Mouse (Mus musculus) liver, postnatal 0 days (tissue): ENCODE measurements around the gene Shc2. TPM values are rescaled to one million over a fixed set of nuclear protein-coding genes. Genes with fewer than 3 reads are reported as not detected.

ENCODE experiments used
- ATAC-seq: fragments of 200-750 bp; cut with Nextera tagmentation; 2 replicates; pipeline ENCODE4 v1.8.0; 2017; ENCODE audit warnings: mild to moderate bottlenecking, moderate library complexity
- DNase-seq: peaks from one replicate; pipeline ENCODE4 v3.0.0-alpha.2; 2016
- H3K27ac ChIP-seq: fragments of 300-500 bp; sonication (generic); 2 replicates; pipeline ENCODE4 v1.5.1; 2014; ENCODE audit warnings: antibody characterized with exemption, moderate library complexity, mild to moderate bottlenecking, low read depth
- H3K27me3 ChIP-seq: fragments of 300-500 bp; sonication (generic); 2 replicates; pipeline ENCODE4 v1.6.1; 2014; ENCODE audit warnings: low read length, control low read depth, mixed read lengths; ENCODE audit not compliant: insufficient read depth
- H3K36me3 ChIP-seq: fragments of 300-500 bp; sonication (generic); replicated peaks from 2 replicates; pipeline ENCODE4 v1.6.1; 2014; ENCODE audit warnings: mild to moderate bottlenecking, control low read depth, low read length, moderate library complexity, mixed read lengths; ENCODE audit not compliant: insufficient read depth
- H3K4me1 ChIP-seq: fragments of 300-500 bp; sonication (generic); 2 replicates; pipeline ENCODE4 v1.6.1; 2014; ENCODE audit warnings: antibody characterized with exemption, mild to moderate bottlenecking, control low read depth; ENCODE audit not compliant: insufficient read depth
- H3K4me2 ChIP-seq: fragments of 300-500 bp; sonication (generic); 2 replicates; pipeline ENCODE4 v1.6.1; 2014; ENCODE audit warnings: low read depth, mild to moderate bottlenecking, low read length, moderate library complexity, mixed read lengths
- H3K4me3 ChIP-seq: fragments of 300-500 bp; sonication (generic); 2 replicates; pipeline ENCODE4 v1.5.1; 2014; ENCODE audit warnings: low read depth, low read length
- H3K9ac ChIP-seq: fragments of 300-500 bp; sonication (generic); replicated peaks from 2 replicates; pipeline ENCODE4 v1.6.1; 2014; ENCODE audit warnings: mild to moderate bottlenecking, moderate library complexity
- H3K9me3 ChIP-seq: fragments of 300-500 bp; sonication (generic); 2 replicates; pipeline ENCODE4 v1.6.1; 2016; ENCODE audit warnings: mild to moderate bottlenecking, control low read depth, low read length, mixed read lengths
- CTCF ChIP-seq: sonication (generic); IDR thresholded peaks from 2 replicates; pipeline ENCODE4 v1.5.1; 2016; ENCODE audit warnings: antibody characterized with exemption, low read depth
- EP300 ChIP-seq: IDR thresholded peaks from 2 replicates; pipeline ENCODE4 v1.6.1; 2016; ENCODE audit warnings: antibody characterized with exemption, low read depth, mild to moderate bottlenecking
- WGBS: fragments of 180-500 bp; shearing (Covaris S2); extraction: QIAGEN DNeasy Blood & Tissue Kit; methylation state at CpG from one replicate; pipeline ENCODE4 v1.1.7; 2014; ENCODE audit not compliant: insufficient replicate concordance; 5-methylcytosine and 5-hydroxymethylcytosine counted together
- polyA plus RNA-seq: library from polyadenylated mRNA; unstranded; fragments of >200 nt; fragmentation: Nextera tagmentation; extraction: Ambion mirVana; gene quantifications from 2 replicates; pipeline ENCODE4 v1.2.1, GENCODE M21; 2015

Shc2 gene
- polyA plus RNA-seq, 1 experiment from 2014 or later, result 0.05 TPM

- TF ChIP-seq CTCF, result no peak
- TF ChIP-seq EP300, result no peak
- Histone ChIP-seq H3K9me3 (no peaks in the 10 kb centered on the region), H3K9ac (no peak overlapping the region), H3K27ac (no peak overlapping the region), H3K4me1 (no peaks in the 10 kb centered on the region), H3K36me3 (no peaks in the 10 kb centered on the region), H3K4me2 (no peak overlapping the region), H3K4me3 (no peak overlapping the region), H3K27me3 (no peaks in the 10 kb centered on the region)
- no peak for DNase-seq
- 80% methylated on average over 10 of the region's 10 CpGs for whole genome bisulfite sequencing
- ATAC-seq, result no peak
These were observed 11.6 kb downstream of the Shc2 start for GRCm38 (mm10) chr10:79626156-79626555.

- 70% methylated on average over 9 of the region's 9 CpGs for WGBS
- DNase-seq (no peak), ATAC-seq (no peak)
- H3K27me3 ChIP-seq, result no peaks in the 10 kb centered on the region
- H3K9ac ChIP-seq, result no peak overlapping the region
- H3K4me3 ChIP-seq, result no peak overlapping the region
- no peaks in the 10 kb centered on the region for H3K9me3 ChIP-seq
- no peaks in the 10 kb centered on the region for H3K4me1 ChIP-seq
- H3K4me2 ChIP-seq, result no peak overlapping the region
- no peaks in the 10 kb centered on the region for H3K36me3 ChIP-seq
- TF ChIP-seq CTCF, result no peak
- TF ChIP-seq EP300, result no peak
- H3K27ac ChIP-seq, result no peak overlapping the region
These were observed 12.3 kb downstream of the Shc2 start for GRCm38 (mm10) chr10:79625398-79625797.

DNA sequence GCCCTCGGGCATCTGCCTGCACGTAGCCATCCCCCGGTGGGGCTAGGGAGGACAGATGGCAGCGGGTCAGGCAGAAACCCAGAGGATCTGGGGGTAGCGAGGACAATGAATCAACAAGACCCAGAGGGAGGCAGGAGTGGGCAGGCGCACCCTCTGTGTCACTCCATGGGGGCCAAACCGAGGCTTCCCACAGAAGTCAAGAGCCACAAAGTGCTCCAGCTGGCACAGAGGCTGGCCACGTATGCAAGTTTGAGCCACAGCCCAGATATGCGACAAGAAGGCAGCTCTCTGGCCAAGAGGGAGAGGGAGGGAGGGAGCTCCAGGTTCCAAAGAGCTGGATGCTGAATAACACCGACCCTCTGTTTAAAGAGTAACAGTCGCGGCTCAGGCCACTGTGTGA is 13.8 kb downstream of the Shc2 start:
- Histone ChIP-seq H3K4me3 (no peak overlapping the region), H3K9me3 (no peaks in the 10 kb centered on the region), H3K36me3 (no peaks in the 10 kb centered on the region), H3K4me2 (no peak overlapping the region), H3K4me1 (no peaks in the 10 kb centered on the region), H3K27ac (no peak overlapping the region), H3K9ac (no peak overlapping the region), H3K27me3 (0 out of 2 replicates have a peak, but pooled peaks cover 1% of the 10 kb centered on the region)
- 71% methylated on average over 12 of the region's 12 CpGs for whole genome bisulfite sequencing
- no peak for TF ChIP-seq EP300
- TF ChIP-seq CTCF, result no peak
- no peak for DNase-seq
- ATAC-seq, result no peak

GRCm38 (mm10) chr10:79616376-79616775 is 21.3 kb downstream of the Shc2 start:
- DNase-seq, result no peak
- Histone ChIP-seq H3K4me2 (no peak overlapping the region), H3K9ac (no peak overlapping the region), H3K9me3 (no peaks in the 10 kb centered on the region), H3K27ac (no peak overlapping the region), H3K4me1 (peaks cover 8% of the 10 kb centered on the region; the same call in 1 of the 2 replicates), H3K27me3 (peaks cover 28% of the 10 kb centered on the region), H3K36me3 (no peaks in the 10 kb centered on the region), H3K4me3 (no peak overlapping the region)
- 84% methylated on average over 5 of the region's 5 CpGs for WGBS
- ATAC-seq, result no peak
- TF ChIP-seq CTCF, result no peak
- no peak for TF ChIP-seq EP300

DNA sequence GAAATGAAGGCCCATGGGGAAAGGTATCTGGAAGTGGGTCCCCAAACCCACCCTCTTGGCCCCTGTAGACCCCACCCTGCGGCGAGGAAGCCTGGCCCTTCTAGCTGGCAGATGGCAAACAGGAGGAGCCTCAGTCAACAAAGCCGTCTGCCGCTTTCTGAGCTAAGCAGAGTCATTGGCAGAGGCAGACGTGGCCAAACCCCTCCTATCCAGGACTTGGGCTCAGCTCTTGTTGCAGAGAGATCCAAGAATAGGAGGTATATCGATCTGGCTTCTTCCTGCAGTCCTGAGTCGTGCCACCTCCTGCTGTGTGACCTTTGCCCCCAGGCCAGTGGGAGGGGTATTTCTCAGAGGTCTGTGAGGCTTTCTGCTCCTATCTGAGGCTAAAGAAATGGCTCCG is 21.9 kb downstream of the Shc2 start:
- Histone ChIP-seq H3K27me3 (peaks cover 33% of the 10 kb centered on the region), H3K4me3 (no peak overlapping the region), H3K4me2 (no peak overlapping the region), H3K9ac (no peak overlapping the region), H3K4me1 (peaks cover 8% of the 10 kb centered on the region; the same call in 1 of the 2 replicates), H3K36me3 (no peaks in the 10 kb centered on the region), H3K9me3 (no peaks in the 10 kb centered on the region), H3K27ac (no peak overlapping the region)
- 14% methylated on average over 8 of the region's 8 CpGs for WGBS
- ATAC-seq, result no peak
- DNase-seq, result no peak
- no peak for TF ChIP-seq EP300
- no peak for TF ChIP-seq CTCF

DNA sequence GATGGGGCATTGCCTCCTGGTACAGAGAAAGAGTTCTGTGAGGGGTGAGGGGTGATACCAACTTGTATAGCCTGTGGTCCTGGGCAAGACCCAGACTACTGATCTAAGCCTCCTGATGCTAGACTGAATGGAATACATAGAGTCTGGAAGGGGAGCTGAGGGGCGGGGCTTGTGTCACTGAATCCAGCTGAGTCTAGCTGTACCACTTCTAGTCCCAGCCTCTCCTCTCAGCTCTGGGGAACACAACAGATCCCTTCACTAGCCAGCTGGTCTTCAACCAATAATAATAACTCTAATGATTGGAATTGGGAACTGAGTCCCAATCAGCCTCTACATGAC is 23.4 kb downstream of the Shc2 start:
- peaks cover 35% of the 10 kb centered on the region for H3K27me3 ChIP-seq
- no peak overlapping the region for H3K4me3 ChIP-seq
- ATAC-seq, result no peak

More for the DNA sequence above, 23.4 kb downstream of the Shc2 start:
- Histone ChIP-seq H3K36me3 (no peaks in the 10 kb centered on the region), H3K27ac (no peak overlapping the region), H3K9me3 (no peaks in the 10 kb centered on the region), H3K4me1 (peaks cover 8% of the 10 kb centered on the region; the same call in 1 of the 2 replicates), H3K9ac (no peak overlapping the region), H3K4me2 (no peak overlapping the region; the same call in 1 of the 2 replicates)
- TF ChIP-seq EP300 (no peak), CTCF (no peak)
- 73% methylated on average over 1 of the region's 1 CpGs for WGBS
- DNase-seq, result no peak
